Mouse (Mus musculus): ENCODE measurements at regions not wholly inside any gene's neighbourhood (a gene's known extent, or its start where the extent isn't known, plus 50 kb on each side); places are given as distances from the start of the nearest gene placed in this dataset.

Small RNAs in the stretch of these regions (microRNA-seq; reads per million reads assigned to microRNA genes)
- 0 reads per million in 2 experiments for gene Gm27883
